Mouse (Mus musculus): ENCODE measurements around the gene Frem2. TPM values are rescaled to one million over a fixed set of nuclear protein-coding genes. Genes with fewer than 3 reads are reported as not detected.
A peak's percentile ranks its signal among the peaks of the same experiment; 100 is the strongest.

Frem2 gene
- polyA plus RNA-seq, 1 experiment: 0.81 TPM

- DNase-seq: no peak
- H3K27me3 ChIP-seq (ENCODE audit: control insufficient read depth, insufficient read depth, low read length): no peaks in the 10 kb centered on the region
- peaks cover 6% of the 10 kb centered on the region for H3K36me3 ChIP-seq (ENCODE audit: control insufficient read depth, insufficient read depth, low read length)
- H3K4me3 ChIP-seq (ENCODE audit: control insufficient read depth, insufficient read depth, low read length): no peak overlapping the region
- TF ChIP-seq POLR2A (IDR thresholded peaks at IDR 0.05; ENCODE audit: control insufficient read depth, extremely low read depth, insufficient read depth, low read length, poor library complexity) (no peak), CTCF (IDR thresholded peaks at IDR 0.05; ENCODE audit: borderline replicate concordance, control insufficient read depth, extremely low read depth, insufficient read depth, low read length, poor library complexity) (no peak)
- WGBS: 93% methylated on average over 10 of the region's 10 CpGs
- no peaks in the 10 kb centered on the region for H3K4me1 ChIP-seq (replicated peaks; ENCODE audit: control insufficient read depth, insufficient read depth, low read length)
- no peak overlapping the region for H3K27ac ChIP-seq (ENCODE audit: control insufficient read depth, insufficient read depth, low read length)
Measured at GRCm38 (mm10) chr3:53486561-53486960, 170.6 kb downstream of the Frem2 start.

GRCm38 (mm10) chr3:53483414-53484059 is 173.6 kb downstream of the Frem2 start:
- Histone ChIP-seq H3K4me3 (ENCODE audit: control insufficient read depth, insufficient read depth, low read length) (no peak overlapping the region), H3K27ac (ENCODE audit: control insufficient read depth, insufficient read depth, low read length) (no peak overlapping the region), H3K27me3 (ENCODE audit: control insufficient read depth, insufficient read depth, low read length) (no peaks in the 10 kb centered on the region), H3K4me1 (replicated peaks; ENCODE audit: control insufficient read depth, insufficient read depth, low read length) (no peaks in the 10 kb centered on the region), H3K36me3 (ENCODE audit: control insufficient read depth, insufficient read depth, low read length) (peaks cover 12% of the 10 kb centered on the region)
- 58% methylated on average over 8 of the region's 8 CpGs for WGBS
- TF ChIP-seq CTCF (IDR thresholded peaks at IDR 0.05; ENCODE audit: borderline replicate concordance, control insufficient read depth, extremely low read depth, insufficient read depth, low read length, poor library complexity) (no peak), POLR2A (IDR thresholded peaks at IDR 0.05; ENCODE audit: control insufficient read depth, extremely low read depth, insufficient read depth, low read length, poor library complexity) (no peak)
- DNase-seq: no peak

- WGBS: 98% methylated on average over 30 of the region's 30 CpGs
- TF ChIP-seq POLR2A (IDR thresholded peaks at IDR 0.05; ENCODE audit: control insufficient read depth, extremely low read depth, insufficient read depth, low read length, poor library complexity): no peak
- TF ChIP-seq CTCF (IDR thresholded peaks at IDR 0.05; ENCODE audit: borderline replicate concordance, control insufficient read depth, extremely low read depth, insufficient read depth, low read length, poor library complexity): no peak
- no peak for DNase-seq
- H3K4me1 ChIP-seq (replicated peaks; ENCODE audit: control insufficient read depth, insufficient read depth, low read length): no peaks in the 10 kb centered on the region
- no peak overlapping the region for H3K4me3 ChIP-seq (ENCODE audit: control insufficient read depth, insufficient read depth, low read length)
- H3K27ac ChIP-seq (ENCODE audit: control insufficient read depth, insufficient read depth, low read length): no peak overlapping the region
- no peaks in the 10 kb centered on the region for H3K27me3 ChIP-seq (ENCODE audit: control insufficient read depth, insufficient read depth, low read length)
- H3K36me3 ChIP-seq (ENCODE audit: control insufficient read depth, insufficient read depth, low read length): peaks cover 57% of the 10 kb centered on the region
Measured at GRCm38 (mm10) chr3:53478419-53479046, 178.6 kb downstream of the Frem2 start.

- no peak for DNase-seq
- H3K27me3 ChIP-seq (ENCODE audit: control insufficient read depth, insufficient read depth, low read length): no peaks in the 10 kb centered on the region
- 93% methylated on average over 17 of the region's 17 CpGs for WGBS
- H3K4me3 ChIP-seq (ENCODE audit: control insufficient read depth, insufficient read depth, low read length): no peak overlapping the region
- peaks cover 68% of the 10 kb centered on the region for H3K36me3 ChIP-seq (ENCODE audit: control insufficient read depth, insufficient read depth, low read length)
- H3K4me1 ChIP-seq (replicated peaks; ENCODE audit: control insufficient read depth, insufficient read depth, low read length): no peaks in the 10 kb centered on the region
- TF ChIP-seq POLR2A (IDR thresholded peaks at IDR 0.05; ENCODE audit: control insufficient read depth, extremely low read depth, insufficient read depth, low read length, poor library complexity) (no peak), CTCF (IDR thresholded peaks at IDR 0.05; ENCODE audit: borderline replicate concordance, control insufficient read depth, extremely low read depth, insufficient read depth, low read length, poor library complexity) (no peak)
- H3K27ac ChIP-seq (ENCODE audit: control insufficient read depth, insufficient read depth, low read length): no peak overlapping the region
Measured at GRCm38 (mm10) chr3:53477468-53477867, 179.7 kb downstream of the Frem2 start.

- Histone ChIP-seq H3K27ac (ENCODE audit: control insufficient read depth, insufficient read depth, low read length) (no peak overlapping the region), H3K36me3 (ENCODE audit: control insufficient read depth, insufficient read depth, low read length) (peaks cover 77% of the 10 kb centered on the region), H3K27me3 (ENCODE audit: control insufficient read depth, insufficient read depth, low read length) (no peaks in the 10 kb centered on the region), H3K4me3 (ENCODE audit: control insufficient read depth, insufficient read depth, low read length) (no peak overlapping the region), H3K4me1 (replicated peaks; ENCODE audit: control insufficient read depth, insufficient read depth, low read length) (no peaks in the 10 kb centered on the region)
- 78% methylated on average over 6 of the region's 6 CpGs for WGBS
- TF ChIP-seq POLR2A (IDR thresholded peaks at IDR 0.05; ENCODE audit: control insufficient read depth, extremely low read depth, insufficient read depth, low read length, poor library complexity): no peak
- peak; percentile 16; the same call in 1 of the 2 replicates for TF ChIP-seq CTCF (IDR thresholded peaks at IDR 0.05; ENCODE audit: borderline replicate concordance, control insufficient read depth, extremely low read depth, insufficient read depth, low read length, poor library complexity)
- peak; percentile 21 for DNase-seq
Measured at GRCm38 (mm10) chr3:53475889-53476288, 181.3 kb downstream of the Frem2 start.

- Histone ChIP-seq H3K36me3 (ENCODE audit: control insufficient read depth, insufficient read depth, low read length) (peaks cover 77% of the 10 kb centered on the region), H3K4me1 (replicated peaks; ENCODE audit: control insufficient read depth, insufficient read depth, low read length) (no peaks in the 10 kb centered on the region), H3K4me3 (ENCODE audit: control insufficient read depth, insufficient read depth, low read length) (no peak overlapping the region), H3K27ac (ENCODE audit: control insufficient read depth, insufficient read depth, low read length) (no peak overlapping the region), H3K27me3 (ENCODE audit: control insufficient read depth, insufficient read depth, low read length) (no peaks in the 10 kb centered on the region)
- no peak for DNase-seq
- WGBS: 93% methylated on average over 4 of the region's 4 CpGs
- no peak for TF ChIP-seq POLR2A (IDR thresholded peaks at IDR 0.05; ENCODE audit: control insufficient read depth, extremely low read depth, insufficient read depth, low read length, poor library complexity)
- TF ChIP-seq CTCF (IDR thresholded peaks at IDR 0.05; ENCODE audit: borderline replicate concordance, control insufficient read depth, extremely low read depth, insufficient read depth, low read length, poor library complexity): no peak
Measured at GRCm38 (mm10) chr3:53474179-53474578, 183.0 kb downstream of the Frem2 start.
